Mouse (Mus musculus) splenic B cell, adult 2 months (primary cell): ENCODE data around the gene Capns2.

Source experiments
- DNase-seq: peaks from one replicate; pipeline ENCODE4 v3.0.0-alpha.2; 2011; ENCODE audit warnings: low read depth, low spot score
- H3K27me3 ChIP-seq: 2 replicates; pipeline ENCODE4 v1.6.1; 2012; ENCODE audit warnings: mild to moderate bottlenecking, low read length, moderate library complexity, mixed read lengths; ENCODE audit not compliant: control insufficient read depth, poor library complexity, insufficient read depth, severe bottlenecking
- H3K36me3 ChIP-seq: 2 replicates; pipeline ENCODE4 v1.6.1; 2012; ENCODE audit warnings: mild to moderate bottlenecking, low read length, moderate library complexity, mixed read lengths; ENCODE audit not compliant: control insufficient read depth, poor library complexity, insufficient read depth, severe bottlenecking

Capns2 gene

DNA sequence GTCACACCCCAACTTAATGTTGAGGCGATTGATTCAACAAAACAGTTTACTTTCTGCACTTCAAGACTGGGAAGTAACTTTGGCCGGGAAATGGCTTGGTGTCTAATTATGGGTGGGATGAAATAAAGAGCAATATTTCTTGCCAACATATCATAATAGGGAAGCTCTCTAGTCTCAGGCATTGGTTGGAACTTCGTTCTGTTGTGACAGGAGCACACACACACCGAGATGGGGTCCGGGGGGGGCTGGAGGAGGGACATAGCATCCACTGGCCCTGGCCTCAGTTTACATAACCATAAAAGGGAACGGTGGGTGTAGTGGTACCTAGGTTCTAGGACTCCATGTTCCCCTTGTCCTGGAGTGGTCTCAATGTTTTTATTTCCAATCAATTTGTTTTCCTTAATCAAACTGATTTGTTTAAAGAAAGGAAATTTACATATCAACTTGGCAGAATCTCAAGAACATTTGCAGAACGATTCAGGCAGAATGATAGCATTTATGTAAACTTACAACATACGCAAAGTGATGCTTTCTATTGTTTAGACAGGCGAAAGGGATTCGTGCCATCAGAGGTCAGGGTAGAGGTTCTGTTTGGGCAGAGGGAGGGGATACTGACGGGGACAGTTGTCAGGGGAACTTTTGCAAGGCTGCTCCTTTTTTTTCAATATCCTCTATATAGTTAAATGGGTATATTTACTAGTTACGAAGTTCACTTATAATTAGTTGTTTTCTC is 49.6 kb downstream of the Capns2 start:
- no peak for DNase-seq
- no peaks in the 10 kb centered on the region for H3K36me3 ChIP-seq
- no peaks in the 10 kb centered on the region for H3K27me3 ChIP-seq
